Mouse (Mus musculus) testis, adult 2 months (tissue): ENCODE data around the gene Prdm13.

Source experiments
- CTCF ChIP-seq: fragments of 200-500 bp; IDR thresholded peaks from 2 replicates; pipeline ENCODE4 v1.5.1; 2012; ENCODE audit warnings: low read depth, mild to moderate bottlenecking, inconsistent platforms, low read length, moderate library complexity; ENCODE audit not compliant: control insufficient read depth, insufficient read depth, insufficient replicate concordance
- POLR2A ChIP-seq: fragments of 200-500 bp; IDR thresholded peaks from 2 replicates; pipeline ENCODE4 v1.6.1; 2012; ENCODE audit warnings: low read depth, mild to moderate bottlenecking, inconsistent platforms, low read length, moderate library complexity; ENCODE audit not compliant: control insufficient read depth

DNA sequence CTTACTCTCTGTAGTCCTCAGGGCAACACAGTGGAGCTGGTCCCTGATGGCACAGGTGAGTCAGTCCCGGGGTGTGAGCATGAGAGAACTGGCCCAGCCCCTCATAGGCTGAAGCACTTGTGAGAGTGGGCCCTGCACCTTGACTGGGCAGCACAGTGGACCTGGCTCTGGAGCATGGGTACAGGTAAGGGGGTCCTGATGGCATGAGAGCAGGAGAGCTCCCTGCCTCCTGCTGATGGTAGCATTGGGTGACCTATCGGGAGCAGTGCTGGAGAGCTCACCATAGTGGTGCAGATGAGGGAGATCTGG, 56.5 kb downstream of the Prdm13 start:
- no peak for TF ChIP-seq CTCF
- TF ChIP-seq POLR2A, result no peak
